Mouse (Mus musculus): ENCODE measurements around the gene Mfsd13b.
"Not testable (repeated sequence)": the region's sequence is repeated elsewhere in the genome, so short reads cannot be mapped to it uniquely, and the experiment has no call there.

The Mfsd13b gene

DNA sequence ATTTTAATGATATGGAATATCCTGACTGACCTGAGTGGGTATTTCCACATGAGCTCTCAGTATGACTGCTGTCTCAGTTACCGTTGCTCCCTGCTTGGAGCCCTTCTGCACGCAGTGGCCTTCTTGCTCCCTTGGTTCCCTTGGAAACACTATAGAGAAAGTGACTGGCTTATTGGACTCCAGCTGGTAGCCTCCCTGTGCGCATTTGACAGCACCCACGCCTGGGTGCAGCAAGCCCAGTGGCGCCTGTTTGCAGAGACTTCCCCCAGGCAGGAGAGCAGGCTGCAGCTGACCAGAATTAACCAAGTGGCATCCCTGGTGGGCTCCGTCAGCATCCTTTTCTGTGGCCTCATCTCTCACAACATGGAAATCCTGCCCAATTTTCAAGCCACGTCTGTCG is 8.9 kb downstream of the Mfsd13b start:
- no peak for DNase-seq (ENCODE audit: low read depth)

- no peak for DNase-seq (ENCODE audit: low read depth)
Observed at GRCm38 (mm10) chr7:120999021-120999530, 16.8 kb downstream of the Mfsd13b start.

- DNase-seq (ENCODE audit: low read depth): no peak
Observed at GRCm38 (mm10) chr7:121000065-121000822, 17.9 kb downstream of the Mfsd13b start.

DNA sequence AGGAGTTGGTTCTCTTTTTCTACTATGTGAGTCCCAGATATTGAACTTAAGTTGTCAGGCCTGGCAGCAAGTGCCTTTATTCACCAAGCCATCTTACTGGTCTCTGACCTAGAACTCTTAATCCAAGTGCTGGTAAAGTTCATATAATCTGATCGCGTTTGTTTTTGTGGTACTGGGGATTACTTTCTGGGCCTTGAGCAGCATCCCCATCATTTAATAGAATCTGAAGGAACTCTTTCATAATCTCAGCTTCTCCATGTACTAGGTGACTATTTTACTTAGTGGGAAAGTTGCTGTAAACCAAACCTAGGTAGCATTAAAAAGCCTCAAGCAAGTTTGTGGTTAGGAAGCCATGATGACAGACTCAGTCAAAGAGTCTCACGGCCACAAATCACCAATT is 19.6 kb downstream of the Mfsd13b start:
- DNase-seq (ENCODE audit: low read depth): no peak

- no peak for DNase-seq (ENCODE audit: low read depth)
Observed at GRCm38 (mm10) chr7:121002407-121002928, 20.2 kb downstream of the Mfsd13b start.

DNA sequence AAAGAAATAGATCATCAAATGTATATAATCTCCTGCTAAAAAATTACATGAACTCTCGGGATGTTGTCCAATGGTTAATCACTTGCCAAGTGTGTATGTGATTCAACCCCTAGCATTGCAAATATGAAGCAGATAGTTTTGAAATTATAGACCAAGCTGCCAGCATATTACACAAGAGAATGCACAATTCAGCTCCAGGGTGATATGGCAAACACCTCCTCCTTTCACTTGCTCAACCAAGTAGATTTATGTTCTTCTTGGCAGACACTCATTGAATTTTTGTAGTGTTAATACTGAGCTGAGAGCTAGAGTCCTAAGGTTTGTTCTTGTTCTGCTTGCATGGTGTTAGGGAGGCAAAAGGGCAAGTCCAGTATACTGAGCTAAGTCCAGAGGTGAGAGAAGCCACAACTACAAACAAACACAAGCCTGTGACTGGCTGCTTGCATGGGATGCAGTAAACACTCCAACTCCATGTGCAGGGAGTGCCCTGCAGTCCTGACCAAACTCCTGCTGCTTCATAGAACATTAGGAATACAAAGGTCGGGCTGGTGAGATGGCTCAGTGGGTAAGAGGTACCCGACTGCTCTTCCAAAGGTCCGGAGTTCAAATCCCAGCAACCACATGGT is 21.6 kb downstream of the Mfsd13b start:
- DNase-seq (ENCODE audit: low read depth): peak; percentile 44

DNA sequence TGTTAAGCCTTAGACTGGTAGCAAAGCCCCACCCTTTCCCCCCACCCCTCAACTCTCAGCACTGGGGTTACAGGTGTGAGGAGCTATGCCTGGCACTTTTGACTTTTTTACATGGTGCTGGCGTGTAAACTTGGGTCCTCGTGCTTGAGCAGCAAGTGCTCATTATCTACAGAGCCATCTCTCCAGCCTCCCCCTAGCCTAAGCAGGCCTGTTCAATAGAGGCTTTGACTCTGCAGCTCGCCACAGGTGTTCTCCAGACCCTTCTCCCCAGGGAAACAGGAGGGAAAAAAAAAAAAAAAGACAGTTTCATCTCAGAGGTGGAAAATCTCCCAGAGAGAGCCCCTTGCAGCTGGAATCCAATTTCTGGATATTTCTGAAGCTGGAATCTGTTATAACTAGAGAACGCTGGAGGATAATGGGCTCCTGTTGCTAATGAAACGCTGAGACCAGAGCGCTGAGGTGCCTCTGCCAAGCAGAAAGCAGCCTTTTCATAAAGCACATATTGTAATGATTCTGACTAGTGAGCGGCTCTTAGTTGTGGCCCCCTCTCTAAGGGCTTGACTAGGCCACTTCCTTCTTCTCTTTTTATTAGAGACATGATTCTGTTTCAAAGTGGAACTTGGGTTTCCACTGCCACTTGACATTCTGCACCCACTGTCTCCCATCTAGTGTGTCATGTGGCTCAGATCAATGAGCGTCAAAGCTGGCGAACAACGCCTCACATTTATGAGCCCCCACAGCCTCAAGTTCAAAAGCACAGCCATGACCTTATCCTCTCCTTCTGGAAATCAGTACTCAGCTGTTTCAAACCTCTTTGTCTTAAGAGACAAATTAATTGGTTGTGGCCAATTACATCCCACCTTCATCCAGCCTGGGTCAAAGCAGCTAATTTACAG is 29.7 kb downstream of the Mfsd13b start:
- DNase-seq (ENCODE audit: low read depth): no peak

- DNase-seq (ENCODE audit: low read depth): no peak
Observed at GRCm38 (mm10) chr7:121014486-121014885, 32.2 kb downstream of the Mfsd13b start.

- peak; percentile 68 for DNase-seq (ENCODE audit: low read depth)
Observed at GRCm38 (mm10) chr7:121018778-121019177, 36.5 kb downstream of the Mfsd13b start.

- no peak for DNase-seq (ENCODE audit: low read depth)
Observed at GRCm38 (mm10) chr7:121020277-121020676, 38.0 kb downstream of the Mfsd13b start.

- peak; percentile 36 for DNase-seq (ENCODE audit: low read depth)
Observed at GRCm38 (mm10) chr7:121025221-121026008, 43.1 kb downstream of the Mfsd13b start.

DNA sequence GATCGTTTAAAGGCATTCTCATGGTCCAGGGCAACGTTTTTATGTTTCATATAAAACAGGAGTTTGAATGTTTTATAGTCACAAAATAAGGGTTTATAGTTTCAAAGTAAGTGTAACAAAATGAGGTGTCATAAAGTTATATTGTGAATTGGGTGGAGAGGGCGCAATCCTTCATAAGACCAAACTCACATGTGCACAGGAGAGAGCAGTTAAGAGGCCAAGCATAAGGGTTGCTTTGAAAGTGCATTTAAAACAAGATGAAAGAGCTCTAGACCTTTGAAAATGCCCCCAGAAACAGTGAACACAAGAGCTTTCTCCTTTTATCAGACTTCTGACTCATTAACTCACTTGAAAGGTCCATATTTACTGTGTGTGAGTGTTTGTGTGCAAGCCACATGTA is 44.0 kb downstream of the Mfsd13b start:
- no peak for DNase-seq (ENCODE audit: low read depth)

- DNase-seq (ENCODE audit: low read depth): not testable (repeated sequence)
Observed at GRCm38 (mm10) chr7:121029947-121030346, 47.6 kb downstream of the Mfsd13b start.

DNA sequence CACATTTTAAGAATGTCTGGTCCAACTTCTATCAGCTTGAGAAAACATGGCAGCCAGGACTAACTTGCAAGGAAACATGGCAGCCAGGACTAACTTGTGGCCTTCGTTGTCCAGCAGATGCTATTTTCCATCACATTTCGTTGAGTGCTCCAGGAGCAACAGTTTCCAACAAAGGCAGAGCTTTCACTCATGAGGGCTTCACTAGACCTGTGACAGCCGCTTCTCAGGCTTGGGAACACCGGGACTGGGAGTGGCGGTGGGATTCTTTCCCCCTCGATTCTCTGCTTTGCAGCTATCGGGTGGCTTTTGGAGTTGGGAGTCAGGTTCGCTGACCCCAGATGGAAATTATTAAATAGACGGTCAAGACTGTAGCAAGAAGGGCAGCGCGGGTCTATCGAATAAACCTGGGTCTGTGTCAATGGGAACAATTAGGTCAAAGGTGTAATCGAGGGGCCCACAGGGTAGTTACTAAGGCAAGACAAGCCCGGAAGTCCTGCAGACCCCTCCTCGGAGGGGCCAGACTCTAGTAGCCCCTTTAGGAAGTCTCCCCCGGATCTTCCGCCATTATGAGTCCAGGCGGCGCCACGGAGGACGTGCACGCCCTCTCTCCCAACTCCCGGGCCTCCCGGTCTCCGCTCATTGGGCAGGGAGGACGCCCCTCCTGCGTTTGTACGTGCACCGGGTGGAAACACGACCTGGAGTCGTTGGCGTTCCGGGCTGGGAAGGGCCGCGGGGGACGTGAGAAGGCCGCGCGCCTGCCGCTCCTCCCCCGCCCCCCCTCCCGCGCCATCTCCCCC is 51.7 kb downstream of the Mfsd13b start, which contains the start of gene Mettl9:
Gene Mettl9 (plus strand): TSS at position 590 of the 797 bp plus-strand sequence.
- peak; percentile 95 for DNase-seq (ENCODE audit: low read depth)

DNA sequence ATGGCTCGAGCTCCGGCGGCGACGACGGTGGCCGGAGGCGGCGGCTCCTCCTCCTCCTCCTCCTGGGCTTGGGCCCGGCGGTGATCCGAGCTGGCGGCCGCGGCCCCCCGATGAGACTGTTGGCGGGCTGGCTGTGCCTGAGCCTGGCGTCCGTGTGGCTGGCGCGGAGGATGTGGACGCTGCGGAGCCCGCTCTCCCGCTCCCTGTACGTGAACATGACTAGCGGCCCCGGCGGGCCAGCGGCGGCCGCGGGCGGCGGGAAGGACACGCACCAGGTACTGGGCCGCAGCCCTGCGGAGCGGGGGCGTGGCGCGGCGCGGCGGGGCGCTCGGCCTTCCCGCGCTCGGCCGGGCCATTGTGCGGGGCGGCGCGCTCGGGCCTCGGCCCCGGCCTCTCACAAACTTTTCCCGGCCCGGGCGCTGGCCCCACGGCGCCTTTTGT is 52.4 kb downstream of the Mfsd13b start:
- DNase-seq (ENCODE audit: low read depth): no peak

DNA sequence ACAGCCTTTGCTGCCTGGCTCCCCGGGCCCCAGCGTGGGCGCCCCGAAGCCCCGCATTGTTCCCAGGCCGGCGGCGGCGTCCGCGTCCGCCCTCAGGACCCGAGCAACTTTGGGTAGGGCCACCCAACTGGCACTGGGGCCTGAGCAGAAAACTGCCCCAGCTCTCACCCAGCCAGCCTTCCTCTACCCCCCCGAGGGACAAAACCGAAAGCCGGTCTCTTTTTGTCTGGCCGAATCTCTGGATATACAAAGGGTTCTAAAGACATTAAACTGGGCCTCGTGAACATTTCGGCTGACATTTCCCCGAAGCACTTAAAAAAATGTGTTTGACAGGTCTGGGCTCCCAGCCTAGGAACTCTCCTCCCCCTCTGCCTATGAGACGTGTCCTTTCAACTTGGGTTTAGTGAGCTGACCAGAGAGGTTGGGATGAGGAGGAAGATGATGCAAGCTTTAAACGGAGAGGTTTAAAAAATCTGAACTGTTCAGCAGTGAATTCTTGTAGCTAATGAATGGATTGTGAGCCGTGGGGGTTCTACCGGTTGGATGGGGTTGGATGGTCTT is 52.9 kb downstream of the Mfsd13b start:
- peak; percentile 82 for DNase-seq (ENCODE audit: low read depth)

- no peak for DNase-seq (ENCODE audit: low read depth)
Observed at GRCm38 (mm10) chr7:121040595-121040994, 58.3 kb downstream of the Mfsd13b start.

GRCm38 (mm10) chr7:121041989-121042388 is 59.7 kb downstream of the Mfsd13b start:
- no peak for DNase-seq (ENCODE audit: low read depth)

DNA sequence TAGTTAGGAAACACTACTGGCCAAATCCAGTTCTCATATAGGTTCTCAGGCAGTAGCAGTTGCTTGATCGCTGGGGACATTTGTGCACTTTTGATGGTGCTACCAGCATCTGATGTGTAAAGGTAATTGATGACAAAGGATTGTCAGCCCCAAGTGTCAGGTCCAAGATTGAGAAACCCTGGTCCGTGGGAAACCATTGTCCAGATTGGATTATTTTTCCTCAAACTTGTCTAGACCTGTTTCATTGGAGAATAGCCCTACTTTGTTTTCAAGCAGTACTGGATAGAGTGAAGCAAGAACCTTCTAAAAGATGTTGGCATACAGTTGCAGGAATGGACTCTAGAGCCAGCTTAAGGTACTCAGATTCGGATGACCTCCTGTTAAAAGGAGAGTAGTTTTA is 60.7 kb downstream of the Mfsd13b start:
- DNase-seq (ENCODE audit: low read depth): no peak

DNA sequence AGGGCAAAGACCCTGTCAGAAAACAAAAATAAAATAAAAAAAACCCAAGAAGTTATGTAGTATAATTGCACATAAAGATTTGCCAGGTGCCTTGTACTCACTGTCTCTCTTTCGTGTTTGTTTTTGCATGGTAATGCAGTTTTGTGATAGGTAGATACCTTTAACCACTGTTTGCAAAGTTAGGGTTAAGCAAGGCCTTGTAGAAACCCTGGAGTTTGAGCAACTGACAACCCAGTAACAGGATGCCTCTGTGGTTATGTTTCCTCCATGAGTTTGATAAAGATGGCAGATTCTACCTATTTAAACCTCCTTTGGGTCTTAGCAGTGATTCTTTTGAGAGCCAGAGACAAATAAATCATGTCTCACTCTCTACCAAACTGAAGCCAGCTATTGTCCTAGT is 61.2 kb downstream of the Mfsd13b start:
- peak; percentile 56 for DNase-seq (ENCODE audit: low read depth)

Data from 416B (cell line).